Mouse (Mus musculus) limb, embryonic 14.5 days (tissue): ENCODE data around the gene Grip1. TPM values are rescaled to one million over a fixed set of nuclear protein-coding genes. Genes with fewer than 3 reads are reported as not detected.

Source experiments
- ATAC-seq: fragments of 200-750 bp; cut with Nextera tagmentation; 2 replicates; pipeline ENCODE4 v1.8.0; 2017; ENCODE audit warnings: low read depth, moderate number of reproducible peaks, moderate TSS enrichment; ENCODE audit not compliant: low FRiP score
- DNase-seq: peaks from one replicate; pipeline ENCODE4 v3.0.0-alpha.2; 2015; ENCODE audit warnings: low spot score
- H3K27ac ChIP-seq: fragments of 300-500 bp; sonication (generic); replicated peaks from 2 replicates; pipeline ENCODE4 v1.5.1; 2014; ENCODE audit warnings: low read depth, mild to moderate bottlenecking, low read length, moderate library complexity, mixed read lengths
- H3K27me3 ChIP-seq: fragments of 300-500 bp; sonication (generic); 2 replicates; pipeline ENCODE4 v1.6.1; 2014; ENCODE audit warnings: low read length, mixed read lengths; ENCODE audit not compliant: control insufficient read depth, insufficient read depth
- H3K36me3 ChIP-seq: fragments of 300-500 bp; sonication (generic); 2 replicates; pipeline ENCODE4 v1.6.1; 2014; ENCODE audit warnings: mild to moderate bottlenecking, low read length, moderate library complexity, mixed read lengths; ENCODE audit not compliant: control insufficient read depth, insufficient read depth
- H3K4me1 ChIP-seq: fragments of 300-500 bp; sonication (generic); 2 replicates; pipeline ENCODE4 v1.6.1; 2014; ENCODE audit warnings: antibody characterized with exemption, low read length, mixed read lengths; ENCODE audit not compliant: control insufficient read depth, insufficient read depth
- H3K4me2 ChIP-seq: fragments of 300-500 bp; sonication (generic); replicated peaks from 2 replicates; pipeline ENCODE4 v1.6.1; 2014; ENCODE audit warnings: low read depth, mild to moderate bottlenecking, low read length, moderate library complexity; ENCODE audit not compliant: severe bottlenecking
- H3K4me3 ChIP-seq: fragments of 300-500 bp; sonication (generic); replicated peaks from 2 replicates; pipeline ENCODE4 v1.5.1; 2014; ENCODE audit warnings: low read length
- H3K9ac ChIP-seq: fragments of 300-500 bp; sonication (generic); 2 replicates; pipeline ENCODE4 v1.6.1; 2014; ENCODE audit warnings: mild to moderate bottlenecking, low read depth, low read length, moderate library complexity; ENCODE audit not compliant: severe bottlenecking
- H3K9me3 ChIP-seq: fragments of 300-500 bp; sonication (generic); 2 replicates; pipeline ENCODE4 v1.6.1; 2016; ENCODE audit warnings: low read length; ENCODE audit not compliant: control insufficient read depth
- POLR2A ChIP-seq: fragments of 200-500 bp; IDR thresholded peaks from 2 replicates; pipeline ENCODE4 v1.8.0; 2012; ENCODE audit warnings: inconsistent platforms, mild to moderate bottlenecking, moderate library complexity, borderline replicate concordance; ENCODE audit not compliant: insufficient read depth, insufficient read length; ENCODE audit errors: extremely low read depth
- WGBS: fragments of 180-500 bp; shearing (Covaris S2); extraction: QIAGEN DNeasy Blood & Tissue Kit; methylation state at CpG from one replicate; pipeline ENCODE4 v1.1.7; 2014; 5-methylcytosine and 5-hydroxymethylcytosine counted together
- polyA plus RNA-seq, 2 experiments: library from polyadenylated mRNA; depleted of rRNA in 1 of 2; stranded (reverse) in 1 of 2; unstranded in 1 of 2; fragments of >200 nt; fragmentation: Nextera tagmentation in 1 of 2; extraction: Ambion mirVana in 1 of 2; gene quantifications; 2 replicates each; pipeline versions ENCODE4 v1.2.1 to v1.2.3; 2012 to 2014

The Grip1 gene
- polyA plus RNA-seq, 2 experiments: 5.9 to 7.6 TPM

- Histone ChIP-seq H3K27ac (no peak overlapping the region), H3K4me3 (no peak overlapping the region), H3K9me3 (no peaks in the 10 kb centered on the region), H3K27me3 (no peaks in the 10 kb centered on the region), H3K4me2 (no peak overlapping the region), H3K9ac (no peak overlapping the region), H3K4me1 (peaks cover 7% of the 10 kb centered on the region; the same call in 1 of the 2 replicates), H3K36me3 (no peaks in the 10 kb centered on the region)
- no peak for DNase-seq
- WGBS: 76% methylated on average over 9 of the region's 9 CpGs
- no peak for TF ChIP-seq POLR2A
- ATAC-seq: no peak
Measured at GRCm38 (mm10) chr10:119984299-119984698, 530.7 kb downstream of the Grip1 start.

- DNase-seq: no peak
- no peaks in the 10 kb centered on the region for H3K4me1 ChIP-seq
- H3K4me3 ChIP-seq: no peak overlapping the region
- ATAC-seq: no peak
- 85% methylated on average over 4 of the region's 4 CpGs for WGBS
- TF ChIP-seq POLR2A: no peak
- H3K27me3 ChIP-seq: no peaks in the 10 kb centered on the region
- no peaks in the 10 kb centered on the region for H3K9me3 ChIP-seq
- H3K4me2 ChIP-seq: no peak overlapping the region
- H3K27ac ChIP-seq: no peak overlapping the region
- peaks cover 5% of the 10 kb centered on the region; the same call in 1 of the 2 replicates for H3K36me3 ChIP-seq
- H3K9ac ChIP-seq: no peak overlapping the region
Measured at GRCm38 (mm10) chr10:119998475-119998874, 544.8 kb downstream of the Grip1 start.

- no peak overlapping the region for H3K4me2 ChIP-seq
- no peak overlapping the region for H3K4me3 ChIP-seq
- no peak for TF ChIP-seq POLR2A
- no peak for ATAC-seq
- no peak overlapping the region for H3K9ac ChIP-seq
- no peaks in the 10 kb centered on the region for H3K27me3 ChIP-seq
- WGBS: 89% methylated on average over 4 of the region's 4 CpGs
- peaks cover 5% of the 10 kb centered on the region; the same call in 1 of the 2 replicates for H3K36me3 ChIP-seq
- no peaks in the 10 kb centered on the region for H3K9me3 ChIP-seq
- DNase-seq: no peak
- no peaks in the 10 kb centered on the region for H3K4me1 ChIP-seq
- no peak overlapping the region for H3K27ac ChIP-seq
Measured at GRCm38 (mm10) chr10:120002149-120002548, 548.5 kb downstream of the Grip1 start.

- Histone ChIP-seq H3K4me1 (no peaks in the 10 kb centered on the region), H3K27me3 (no peaks in the 10 kb centered on the region), H3K36me3 (peaks cover 5% of the 10 kb centered on the region; the same call in 1 of the 2 replicates), H3K27ac (no peak overlapping the region), H3K9me3 (no peaks in the 10 kb centered on the region), H3K4me3 (no peak overlapping the region), H3K4me2 (no peak overlapping the region), H3K9ac (no peak overlapping the region)
- WGBS: 70% methylated on average over 7 of the region's 7 CpGs
- TF ChIP-seq POLR2A: no peak
- DNase-seq: no peak
- ATAC-seq: no peak
Measured at GRCm38 (mm10) chr10:120004096-120004495, 550.5 kb downstream of the Grip1 start.

GRCm38 (mm10) chr10:120005581-120005980, 552.0 kb downstream of the Grip1 start:
- Histone ChIP-seq H3K9ac (no peak overlapping the region), H3K27me3 (no peaks in the 10 kb centered on the region), H3K4me3 (no peak overlapping the region), H3K4me2 (no peak overlapping the region), H3K36me3 (peaks cover 4% of the 10 kb centered on the region; the same call in 1 of the 2 replicates), H3K4me1 (no peaks in the 10 kb centered on the region), H3K27ac (no peak overlapping the region), H3K9me3 (no peaks in the 10 kb centered on the region)
- 85% methylated on average over 5 of the region's 5 CpGs for WGBS
- no peak for ATAC-seq
- no peak for DNase-seq
- no peak for TF ChIP-seq POLR2A

- DNase-seq (no peak), ATAC-seq (no peak)
- Histone ChIP-seq H3K9ac (no peak overlapping the region), H3K4me2 (no peak overlapping the region), H3K4me3 (no peak overlapping the region), H3K27me3 (no peaks in the 10 kb centered on the region), H3K9me3 (no peaks in the 10 kb centered on the region), H3K36me3 (no peaks in the 10 kb centered on the region), H3K27ac (no peak overlapping the region), H3K4me1 (no peaks in the 10 kb centered on the region)
- no peak for TF ChIP-seq POLR2A
- WGBS: 92% methylated on average over 13 of the region's 13 CpGs
Measured at GRCm38 (mm10) chr10:120012331-120012730, 558.7 kb downstream of the Grip1 start.
